Mouse (Mus musculus): ENCODE results near the gene Icam2. TPM values are rescaled to one million over a fixed set of nuclear protein-coding genes. Genes with fewer than 3 reads are reported as not detected.
"Not testable (repeated sequence)": the region's sequence is repeated elsewhere in the genome, so short reads cannot be mapped to it uniquely, and the experiment has no call there.

Icam2 gene
- polyA plus RNA-seq, 1 experiment from 2014 or later: 14.8 TPM

DNA sequence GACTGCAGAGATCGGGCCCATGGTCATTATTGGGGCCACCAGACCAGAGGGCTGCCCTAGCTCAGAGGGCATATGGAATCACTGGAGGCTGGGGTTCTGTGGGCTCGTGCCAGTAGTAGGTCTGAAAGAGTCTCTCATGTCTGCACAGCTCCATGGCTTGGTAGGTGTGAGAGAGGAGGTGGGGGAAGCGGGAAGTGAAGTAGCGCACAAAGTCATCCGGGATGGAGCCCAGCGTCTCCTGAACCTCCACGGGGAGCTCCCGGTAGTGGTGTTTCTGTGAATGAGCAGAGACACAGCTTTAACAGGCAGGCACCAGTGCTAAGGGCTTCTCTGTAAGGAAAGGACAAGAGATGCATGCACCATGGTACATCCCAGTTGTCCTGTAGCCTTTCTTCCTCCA, 10.6 kb upstream of the Icam2 start:
- no peak for ATAC-seq (ENCODE audit: low read depth)
- Histone ChIP-seq H3K27ac (ENCODE audit: low read length) (no peak overlapping the region), H3K4me2 (ENCODE audit: low read depth, low read length) (no peak overlapping the region), H3K9me3 (replicated peaks; ENCODE audit: control insufficient read depth, low read length) (no peaks in the 10 kb centered on the region), H3K9ac (ENCODE audit: low read depth, low read length) (no peak overlapping the region), H3K4me3 (ENCODE audit: low read depth, low read length) (no peak overlapping the region), H3K36me3 (ENCODE audit: control insufficient read depth, insufficient read depth) (peaks cover 13% of the 10 kb centered on the region), H3K27me3 (ENCODE audit: control insufficient read depth, insufficient read depth, low read depth, low read length) (no peaks in the 10 kb centered on the region), H3K4me1 (ENCODE audit: control insufficient read depth, low read depth, low read length) (peaks cover 8% of the 10 kb centered on the region)
- WGBS (ENCODE audit: insufficient replicate concordance): 81% methylated on average over 8 of the region's 8 CpGs

DNA sequence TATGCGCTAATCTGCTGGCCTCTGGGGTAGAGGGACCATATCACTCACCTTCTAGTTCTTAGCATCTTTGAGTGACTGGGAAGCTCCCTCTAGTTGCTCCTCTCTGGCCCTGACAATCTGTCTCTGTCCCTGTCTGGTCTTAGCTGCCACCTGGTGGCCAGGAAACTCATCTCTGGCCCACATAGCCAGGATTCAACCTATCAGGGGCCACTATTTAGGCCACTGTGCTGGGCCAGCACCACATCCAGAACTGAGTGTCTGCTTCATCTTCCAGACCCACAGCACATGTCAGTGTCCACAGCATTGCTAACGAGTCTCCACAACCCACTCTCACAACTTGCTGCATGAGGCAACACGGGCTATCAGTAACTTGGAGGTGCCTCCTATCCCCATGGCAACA, 9.8 kb upstream of the Icam2 start:
- Histone ChIP-seq H3K4me2 (ENCODE audit: low read depth, low read length) (no peak overlapping the region), H3K4me1 (ENCODE audit: control insufficient read depth, low read depth, low read length) (peaks cover 16% of the 10 kb centered on the region), H3K36me3 (ENCODE audit: control insufficient read depth, insufficient read depth) (peaks cover 7% of the 10 kb centered on the region), H3K9ac (ENCODE audit: low read depth, low read length) (no peak overlapping the region), H3K9me3 (replicated peaks; ENCODE audit: control insufficient read depth, low read length) (no peaks in the 10 kb centered on the region), H3K4me3 (ENCODE audit: low read depth, low read length) (no peak overlapping the region), H3K27ac (ENCODE audit: low read length) (no peak overlapping the region), H3K27me3 (ENCODE audit: control insufficient read depth, insufficient read depth, low read depth, low read length) (no peaks in the 10 kb centered on the region)
- 71% methylated on average over 3 of the region's 3 CpGs for WGBS (ENCODE audit: insufficient replicate concordance)
- ATAC-seq (ENCODE audit: low read depth): no peak

DNA sequence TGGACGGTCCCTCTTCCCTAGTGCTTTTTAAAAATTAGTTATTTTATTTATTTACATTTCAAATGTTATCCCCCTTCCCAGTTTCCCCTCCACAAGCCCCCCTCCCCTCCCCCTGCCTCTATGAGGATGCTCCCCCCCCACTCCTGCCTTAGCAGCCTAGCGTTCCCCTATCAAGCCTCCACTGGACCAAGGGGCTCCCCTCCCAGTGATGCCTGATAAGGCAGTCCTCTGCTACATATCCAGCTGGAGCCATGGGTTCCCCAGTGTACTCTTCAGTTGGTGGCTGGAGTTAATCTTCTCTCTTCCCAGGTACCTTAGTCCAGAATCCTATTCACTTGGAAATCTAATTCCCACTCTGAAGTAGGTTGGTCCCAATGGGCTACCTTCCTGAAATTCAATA, 6.2 kb upstream of the Icam2 start:
- H3K4me3 ChIP-seq (ENCODE audit: low read depth, low read length); H3K4me2 ChIP-seq (ENCODE audit: low read depth, low read length); H3K27me3 ChIP-seq (ENCODE audit: control insufficient read depth, insufficient read depth, low read depth, low read length); H3K9ac ChIP-seq (ENCODE audit: low read depth, low read length); H3K9me3 ChIP-seq (replicated peaks; ENCODE audit: control insufficient read depth, low read length); H3K27ac ChIP-seq (ENCODE audit: low read length); H3K36me3 ChIP-seq (ENCODE audit: control insufficient read depth, insufficient read depth); ATAC-seq (ENCODE audit: low read depth): not testable (repeated sequence)
- peaks cover 24% of the 10 kb centered on the region for H3K4me1 ChIP-seq (ENCODE audit: control insufficient read depth, low read depth, low read length)
- 48% methylated on average over 2 of the region's 2 CpGs for WGBS (ENCODE audit: insufficient replicate concordance)

DNA sequence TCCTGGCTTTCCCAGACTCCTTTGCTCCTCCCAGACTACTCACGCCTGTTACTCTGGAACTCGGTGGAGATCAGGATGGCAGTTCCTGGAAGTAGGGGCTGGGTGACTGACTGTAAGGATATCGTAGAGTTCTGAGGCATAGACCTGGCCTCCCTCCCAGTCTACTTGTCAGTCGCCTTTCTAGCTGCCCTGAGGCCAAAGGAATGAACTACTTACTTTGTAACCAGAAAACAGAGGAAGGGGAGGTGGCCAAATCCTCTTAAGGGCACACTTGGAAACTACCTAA, 5.4 kb upstream of the Icam2 start:
- ATAC-seq (ENCODE audit: low read depth): no peak
- Histone ChIP-seq H3K27me3 (ENCODE audit: control insufficient read depth, insufficient read depth, low read depth, low read length) (no peaks in the 10 kb centered on the region), H3K4me1 (ENCODE audit: control insufficient read depth, low read depth, low read length) (peaks cover 24% of the 10 kb centered on the region), H3K4me3 (ENCODE audit: low read depth, low read length) (no peak overlapping the region), H3K4me2 (ENCODE audit: low read depth, low read length) (no peak overlapping the region), H3K36me3 (ENCODE audit: control insufficient read depth, insufficient read depth) (peaks cover 1% of the 10 kb centered on the region; the same call in 1 of the 2 replicates), H3K9me3 (replicated peaks; ENCODE audit: control insufficient read depth, low read length) (no peaks in the 10 kb centered on the region), H3K9ac (ENCODE audit: low read depth, low read length) (no peak overlapping the region), H3K27ac (ENCODE audit: low read length) (0 out of 2 replicates have a peak overlapping the region, but pooled peaks have one; percentile 29)
- WGBS (ENCODE audit: insufficient replicate concordance): 58% methylated on average over 4 of the region's 4 CpGs

DNA sequence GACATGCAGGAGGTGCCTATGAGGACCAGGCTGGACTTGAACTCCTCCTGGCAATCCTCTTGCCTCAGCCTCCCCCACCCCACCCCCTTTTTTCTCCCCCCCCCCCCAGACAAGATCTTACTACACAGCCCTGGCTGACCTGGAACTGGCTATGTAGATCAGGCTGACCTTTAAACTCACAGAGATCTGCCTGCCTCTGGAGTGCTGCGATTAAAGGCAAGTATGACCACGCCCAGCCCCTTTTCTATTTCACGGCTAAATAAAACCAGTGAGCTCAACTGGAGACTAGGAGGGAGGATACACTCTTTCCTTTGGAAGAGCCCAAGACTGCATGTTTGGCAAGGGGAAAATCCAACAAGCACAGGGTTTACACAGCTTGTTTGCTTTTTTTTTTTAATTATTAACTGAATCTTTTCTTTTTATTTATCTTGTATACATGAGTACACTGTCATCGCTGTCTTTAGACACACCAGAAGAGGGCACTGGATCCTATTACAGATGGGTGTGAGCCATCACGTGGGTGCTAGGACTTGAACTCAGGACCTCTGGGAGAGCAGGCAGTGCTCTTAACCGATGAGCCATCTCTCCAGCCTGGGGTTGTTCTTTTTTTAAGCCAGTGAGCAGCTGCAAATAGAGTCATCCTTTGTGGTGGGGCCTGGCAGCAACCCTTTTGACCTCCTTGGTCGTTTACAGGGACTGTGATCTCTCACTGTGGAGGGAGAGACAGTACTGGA, 4.9 kb upstream of the Icam2 start:
- Histone ChIP-seq H3K27ac (ENCODE audit: low read length) (peak overlapping the region; percentile 29; the same call in 1 of the 2 replicates), H3K4me1 (ENCODE audit: control insufficient read depth, low read depth, low read length) (peaks cover 24% of the 10 kb centered on the region), H3K27me3 (ENCODE audit: control insufficient read depth, insufficient read depth, low read depth, low read length) (no peaks in the 10 kb centered on the region), H3K4me2 (ENCODE audit: low read depth, low read length) (no peak overlapping the region), H3K9me3 (replicated peaks; ENCODE audit: control insufficient read depth, low read length) (no peaks in the 10 kb centered on the region), H3K9ac (ENCODE audit: low read depth, low read length) (no peak overlapping the region), H3K36me3 (ENCODE audit: control insufficient read depth, insufficient read depth) (no peaks in the 10 kb centered on the region), H3K4me3 (ENCODE audit: low read depth, low read length) (no peak overlapping the region)
- ATAC-seq (ENCODE audit: low read depth): peak; percentile 76
- 52% methylated on average over 7 of the region's 7 CpGs for WGBS (ENCODE audit: insufficient replicate concordance)

DNA sequence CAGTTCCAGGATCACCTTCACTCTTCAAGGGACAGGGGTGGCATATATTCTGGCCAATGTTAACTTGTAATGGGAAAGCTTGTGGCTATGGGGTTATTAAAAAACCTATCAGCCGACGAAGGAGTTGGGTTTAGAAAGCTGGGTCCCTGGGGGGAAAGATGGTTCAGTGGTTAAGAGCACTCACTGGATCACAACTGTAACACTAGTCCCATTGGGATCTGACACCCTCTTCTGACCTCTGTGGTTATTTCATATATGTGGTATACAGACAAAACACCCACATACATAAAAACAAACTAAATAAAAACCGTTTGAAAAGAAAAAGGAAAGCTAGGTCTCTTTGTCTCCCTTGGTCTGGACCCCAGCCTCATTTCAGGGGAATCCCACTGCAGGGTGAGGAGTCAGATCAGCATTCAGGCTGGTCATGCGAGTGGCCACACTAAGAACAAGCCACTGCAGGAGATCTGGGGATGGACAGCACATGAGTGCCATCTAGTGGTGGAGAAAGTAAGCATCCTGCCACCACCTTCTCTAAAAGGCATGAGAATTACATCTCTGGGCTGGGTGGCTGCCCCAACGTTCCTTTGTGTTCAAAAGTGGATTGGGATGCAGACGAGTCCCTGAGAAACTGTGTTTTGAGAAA, 3.8 kb upstream of the Icam2 start:
- no peaks in the 10 kb centered on the region for H3K36me3 ChIP-seq (ENCODE audit: control insufficient read depth, insufficient read depth)
- H3K9me3 ChIP-seq (replicated peaks; ENCODE audit: control insufficient read depth, low read length): no peaks in the 10 kb centered on the region
- H3K4me1 ChIP-seq (ENCODE audit: control insufficient read depth, low read depth, low read length): peaks cover 24% of the 10 kb centered on the region
- H3K9ac ChIP-seq (ENCODE audit: low read depth, low read length): no peak overlapping the region
- H3K4me2 ChIP-seq (ENCODE audit: low read depth, low read length): no peak overlapping the region
- ATAC-seq (ENCODE audit: low read depth): peak; percentile 38
- H3K27me3 ChIP-seq (ENCODE audit: control insufficient read depth, insufficient read depth, low read depth, low read length): no peaks in the 10 kb centered on the region
- 37% methylated on average over 6 of the region's 6 CpGs for WGBS (ENCODE audit: insufficient replicate concordance)
- no peak overlapping the region for H3K4me3 ChIP-seq (ENCODE audit: low read depth, low read length)
- peak overlapping the region; percentile 36 for H3K27ac ChIP-seq (ENCODE audit: low read length)

DNA sequence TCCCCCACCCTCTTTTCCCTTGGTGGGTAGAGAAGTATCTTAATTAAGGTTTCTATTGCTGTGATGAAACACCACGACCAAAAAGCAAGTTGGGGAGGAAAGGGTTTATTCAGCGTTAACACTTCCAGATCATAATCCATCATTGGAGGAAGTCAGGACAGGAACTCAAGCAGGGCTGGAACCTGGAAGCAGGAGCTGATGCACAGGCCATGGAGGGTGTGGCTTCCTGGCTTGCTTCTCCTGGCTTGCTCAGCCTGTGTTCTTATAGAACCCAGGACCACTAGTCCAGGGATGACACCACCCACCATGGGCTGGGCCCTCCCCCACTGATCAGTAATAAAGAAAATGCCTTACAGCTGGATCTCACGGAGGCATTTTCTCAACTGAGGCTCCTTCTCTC, 2.9 kb upstream of the Icam2 start:
- no peaks in the 10 kb centered on the region for H3K9me3 ChIP-seq (replicated peaks; ENCODE audit: control insufficient read depth, low read length)
- H3K4me3 ChIP-seq (ENCODE audit: low read depth, low read length): no peak overlapping the region
- WGBS (ENCODE audit: insufficient replicate concordance): 39% methylated on average over 3 of the region's 3 CpGs
- no peak overlapping the region for H3K4me2 ChIP-seq (ENCODE audit: low read depth, low read length)
- no peak for ATAC-seq (ENCODE audit: low read depth)
- H3K4me1 ChIP-seq (ENCODE audit: control insufficient read depth, low read depth, low read length): peaks cover 28% of the 10 kb centered on the region
- no peaks in the 10 kb centered on the region for H3K36me3 ChIP-seq (ENCODE audit: control insufficient read depth, insufficient read depth)
- no peaks in the 10 kb centered on the region for H3K27me3 ChIP-seq (ENCODE audit: control insufficient read depth, insufficient read depth, low read depth, low read length)
- H3K9ac ChIP-seq (ENCODE audit: low read depth, low read length): no peak overlapping the region
- H3K27ac ChIP-seq (ENCODE audit: low read length): no peak overlapping the region

DNA sequence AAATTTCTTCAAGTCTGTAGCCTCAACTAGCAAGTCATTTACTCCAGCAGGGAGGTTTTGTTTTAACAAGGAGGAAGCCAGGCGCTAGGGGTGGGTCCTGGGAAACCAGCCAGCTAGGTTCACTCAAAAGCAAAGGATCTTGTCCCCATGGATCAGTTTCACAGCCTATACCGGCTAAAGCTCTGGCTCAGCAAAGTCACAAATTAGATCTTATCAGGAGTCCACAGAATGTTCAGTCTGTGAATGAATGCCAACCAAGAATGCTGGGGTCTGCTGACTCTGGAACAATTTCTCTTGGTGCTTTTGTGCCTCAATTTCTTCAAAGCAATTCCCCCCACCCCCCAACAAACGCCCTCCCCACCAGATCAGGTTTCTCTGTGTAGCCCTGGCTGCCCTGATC, 1.7 kb upstream of the Icam2 start:
- Histone ChIP-seq H3K4me3 (ENCODE audit: low read depth, low read length) (no peak overlapping the region), H3K27me3 (ENCODE audit: control insufficient read depth, insufficient read depth, low read depth, low read length) (no peaks in the 10 kb centered on the region), H3K4me1 (ENCODE audit: control insufficient read depth, low read depth, low read length) (peaks cover 28% of the 10 kb centered on the region), H3K9ac (ENCODE audit: low read depth, low read length) (no peak overlapping the region), H3K9me3 (replicated peaks; ENCODE audit: control insufficient read depth, low read length) (no peaks in the 10 kb centered on the region), H3K27ac (ENCODE audit: low read length) (no peak overlapping the region), H3K36me3 (ENCODE audit: control insufficient read depth, insufficient read depth) (no peaks in the 10 kb centered on the region), H3K4me2 (ENCODE audit: low read depth, low read length) (no peak overlapping the region)
- no peak for ATAC-seq (ENCODE audit: low read depth)
- 18% methylated on average over 3 of the region's 3 CpGs for WGBS (ENCODE audit: insufficient replicate concordance)

DNA sequence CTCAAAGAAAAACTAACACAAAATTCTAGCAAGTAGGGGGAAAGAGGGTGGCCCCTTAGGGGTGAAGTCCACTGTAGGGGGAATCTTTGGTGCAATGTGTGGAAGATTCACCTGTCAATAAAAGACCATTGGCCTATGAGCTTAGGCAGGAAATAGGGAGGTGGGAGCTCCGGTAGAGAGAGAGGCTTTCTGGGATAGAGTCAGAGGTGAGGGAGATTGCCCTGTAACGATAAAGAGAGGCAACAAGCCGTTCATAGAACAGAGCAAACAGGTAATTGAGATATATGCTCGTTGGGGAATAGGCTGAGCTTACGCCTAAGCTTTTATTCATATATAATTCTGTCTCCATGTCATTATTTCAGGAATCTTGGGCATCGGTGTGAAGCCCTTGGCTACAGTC, 855 bp downstream of the Icam2 start:
- peaks cover 12% of the 10 kb centered on the region for H3K4me1 ChIP-seq (ENCODE audit: control insufficient read depth, low read depth, low read length)
- WGBS (ENCODE audit: insufficient replicate concordance): 31% methylated on average over 6 of the region's 6 CpGs
- no peak overlapping the region for H3K4me2 ChIP-seq (ENCODE audit: low read depth, low read length)
- no peaks in the 10 kb centered on the region for H3K27me3 ChIP-seq (ENCODE audit: control insufficient read depth, insufficient read depth, low read depth, low read length)
- H3K27ac ChIP-seq (ENCODE audit: low read length): no peak overlapping the region
- H3K4me3 ChIP-seq (ENCODE audit: low read depth, low read length): 0 out of 2 replicates have a peak overlapping the region, but pooled peaks have one; percentile 1
- no peak overlapping the region for H3K9ac ChIP-seq (ENCODE audit: low read depth, low read length)
- no peaks in the 10 kb centered on the region for H3K9me3 ChIP-seq (replicated peaks; ENCODE audit: control insufficient read depth, low read length)
- H3K36me3 ChIP-seq (ENCODE audit: control insufficient read depth, insufficient read depth): no peaks in the 10 kb centered on the region
- ATAC-seq (ENCODE audit: low read depth): no peak
